Mouse (Mus musculus): ENCODE data around the gene Phactr3. TPM values are rescaled to one million over a fixed set of nuclear protein-coding genes. Genes with fewer than 3 reads are reported as not detected.

The Phactr3 gene
- polyA plus RNA-seq, 1 experiment = not detected

GRCm38 (mm10) chr2:178154576-178154975 lies 35.8 kb downstream of the Phactr3 start:
- Histone ChIP-seq H3K27ac (replicated peaks; ENCODE audit: low read depth, low read length) (no peak overlapping the region), H3K4me3 (ENCODE audit: insufficient read depth, low read depth, low read length) (no peak overlapping the region), H3K4me1 (ENCODE audit: control insufficient read depth, insufficient read depth, insufficient read length, low read length) (peaks cover 8% of the 10 kb centered on the region)

- peaks cover 8% of the 10 kb centered on the region for H3K4me1 ChIP-seq (ENCODE audit: control insufficient read depth, insufficient read depth, insufficient read length, low read length)
- no peak overlapping the region for H3K4me3 ChIP-seq (ENCODE audit: insufficient read depth, low read depth, low read length)
- no peak overlapping the region for H3K27ac ChIP-seq (replicated peaks; ENCODE audit: low read depth, low read length)
These were observed 36.6 kb downstream of the Phactr3 start for GRCm38 (mm10) chr2:178155176-178155916.

DNA sequence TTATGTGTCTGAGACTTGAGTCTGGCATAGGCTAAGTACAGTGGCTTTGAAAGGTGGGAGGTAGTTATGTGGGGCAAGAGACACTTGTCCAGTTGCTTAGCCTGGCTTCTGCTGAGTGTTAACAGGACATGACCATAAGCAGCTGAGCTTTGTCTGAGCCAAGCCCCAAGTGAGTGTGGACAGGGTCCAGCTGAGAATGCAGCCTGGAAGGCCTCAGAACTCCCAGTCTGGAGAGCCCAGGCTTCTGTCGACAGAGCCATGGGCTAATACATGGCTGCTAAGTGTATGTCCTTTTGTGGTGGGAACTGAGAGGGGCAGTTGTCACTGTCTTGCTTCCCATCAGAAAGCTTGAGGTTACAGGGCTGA lies 37.1 kb downstream of the Phactr3 start:
- no peak overlapping the region for H3K27ac ChIP-seq (replicated peaks; ENCODE audit: low read depth, low read length)
- H3K4me3 ChIP-seq (ENCODE audit: insufficient read depth, low read depth, low read length) = no peak overlapping the region
- H3K4me1 ChIP-seq (ENCODE audit: control insufficient read depth, insufficient read depth, insufficient read length, low read length) = peaks cover 8% of the 10 kb centered on the region

DNA sequence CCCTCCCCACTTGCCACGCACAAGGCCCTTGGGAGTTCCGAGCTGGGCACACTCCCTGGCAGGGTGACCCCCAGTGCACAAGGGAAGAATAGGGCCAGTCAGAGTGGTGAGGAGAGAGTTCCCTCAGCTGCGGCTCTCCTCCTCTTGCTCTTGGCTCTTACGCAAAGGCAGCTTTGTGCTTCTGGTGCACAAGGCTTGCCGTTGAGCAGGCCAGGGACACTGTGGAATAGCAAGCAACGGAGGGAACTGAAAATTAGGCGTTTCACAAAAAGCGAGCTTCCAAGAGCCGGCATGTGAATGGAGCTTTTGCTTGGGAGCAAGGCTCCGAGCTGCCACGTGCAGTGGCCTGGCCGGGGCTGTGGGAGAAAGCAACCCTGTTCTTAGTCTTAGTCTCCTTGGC lies 40.2 kb downstream of the Phactr3 start:
- no peak overlapping the region for H3K27ac ChIP-seq (replicated peaks; ENCODE audit: low read depth, low read length)
- H3K4me1 ChIP-seq (ENCODE audit: control insufficient read depth, insufficient read depth, insufficient read length, low read length) = peaks cover 8% of the 10 kb centered on the region
- H3K4me3 ChIP-seq (ENCODE audit: insufficient read depth, low read depth, low read length) = no peak overlapping the region

DNA sequence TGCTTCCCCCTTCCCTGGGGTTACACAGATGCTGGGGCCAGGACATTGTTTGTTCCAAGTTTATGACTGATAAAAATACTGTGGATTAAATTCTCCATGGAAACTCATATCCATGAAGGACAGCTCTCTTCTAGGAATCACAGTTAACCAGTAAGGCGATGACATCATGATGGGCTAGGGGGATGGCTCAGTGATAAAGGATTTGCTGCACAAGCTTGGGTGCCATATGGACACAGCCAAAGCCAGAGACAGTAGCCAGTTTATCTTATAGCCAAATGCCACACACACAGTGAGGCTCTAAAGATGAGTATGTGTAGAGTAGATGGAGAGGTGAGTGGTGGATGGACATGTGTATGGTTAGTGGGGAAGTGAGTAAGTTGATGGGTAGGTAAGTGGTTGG lies 45.2 kb downstream of the Phactr3 start:
- Histone ChIP-seq H3K27ac (replicated peaks; ENCODE audit: low read depth, low read length) (no peak overlapping the region), H3K4me3 (ENCODE audit: insufficient read depth, low read depth, low read length) (no peak overlapping the region), H3K4me1 (ENCODE audit: control insufficient read depth, insufficient read depth, insufficient read length, low read length) (no peaks in the 10 kb centered on the region)

DNA sequence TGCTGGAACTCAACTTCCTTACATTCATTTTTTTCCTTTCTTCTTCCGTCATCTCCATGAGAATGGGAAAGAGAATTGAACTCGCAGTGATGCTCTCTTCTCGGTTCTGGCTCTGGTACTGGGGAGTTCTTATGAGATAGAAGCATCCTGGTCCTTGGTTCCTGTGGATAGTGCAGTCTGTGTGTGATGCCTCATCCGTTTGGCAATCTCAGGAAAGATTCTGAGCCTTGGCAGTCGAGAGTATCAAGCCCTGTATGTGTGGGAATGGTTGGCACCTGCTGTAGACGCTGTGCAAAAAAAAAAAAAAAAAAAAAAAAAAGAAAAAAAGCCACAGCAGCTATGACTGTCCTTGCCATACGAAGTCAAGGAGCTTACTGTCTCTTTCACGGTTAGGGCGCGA lies 47.2 kb downstream of the Phactr3 start:
- H3K4me3 ChIP-seq (ENCODE audit: insufficient read depth, low read depth, low read length) = no peak overlapping the region
- H3K27ac ChIP-seq (replicated peaks; ENCODE audit: low read depth, low read length) = no peak overlapping the region
- H3K4me1 ChIP-seq (ENCODE audit: control insufficient read depth, insufficient read depth, insufficient read length, low read length) = no peaks in the 10 kb centered on the region

DNA sequence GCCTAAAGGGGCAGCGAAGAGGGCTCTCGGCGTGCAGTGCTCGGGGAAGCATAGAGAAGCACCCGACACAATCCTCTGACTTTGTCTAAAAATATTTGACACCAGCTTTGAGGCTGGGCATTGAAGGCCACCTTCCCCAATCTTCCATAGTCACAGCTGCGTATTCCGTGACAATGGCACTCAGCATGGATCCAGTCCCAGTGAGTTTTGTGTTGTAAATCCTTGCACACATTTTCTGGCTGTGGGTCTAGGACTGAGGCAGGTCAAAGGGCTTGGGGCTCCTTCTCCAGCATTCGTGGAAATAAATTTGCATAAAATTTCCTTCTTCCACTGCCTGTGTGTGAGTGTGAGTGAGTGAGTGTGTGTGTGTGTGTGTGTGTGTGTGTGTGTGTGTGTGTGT lies 51.2 kb downstream of the Phactr3 start:
- Histone ChIP-seq H3K4me3 (ENCODE audit: insufficient read depth, low read depth, low read length) (no peak overlapping the region), H3K4me1 (ENCODE audit: control insufficient read depth, insufficient read depth, insufficient read length, low read length) (no peaks in the 10 kb centered on the region), H3K27ac (replicated peaks; ENCODE audit: low read depth, low read length) (no peak overlapping the region)

DNA sequence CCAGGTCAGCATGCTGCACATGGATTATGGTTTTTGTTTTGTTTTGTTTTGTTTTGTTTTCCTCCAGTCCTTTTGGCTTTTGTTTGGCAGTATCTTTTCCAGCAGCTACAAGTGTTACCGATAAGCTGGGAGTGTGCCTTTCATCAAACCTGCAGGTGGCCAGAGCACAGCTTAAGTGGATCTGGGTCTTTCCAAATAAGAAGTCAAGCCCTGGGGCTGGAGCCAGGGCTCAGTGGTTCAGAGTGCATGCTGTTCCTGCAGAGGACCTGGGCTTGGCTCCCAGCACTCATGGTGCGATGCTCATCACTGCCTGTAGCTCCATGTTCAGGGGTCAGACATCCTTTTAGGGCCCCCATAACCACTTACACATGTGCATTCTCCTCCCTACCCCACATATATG lies 55.2 kb downstream of the Phactr3 start:
- no peak overlapping the region for H3K4me3 ChIP-seq (ENCODE audit: insufficient read depth, low read depth, low read length)
- no peak overlapping the region for H3K27ac ChIP-seq (replicated peaks; ENCODE audit: low read depth, low read length)
- H3K4me1 ChIP-seq (ENCODE audit: control insufficient read depth, insufficient read depth, insufficient read length, low read length) = no peaks in the 10 kb centered on the region

GRCm38 (mm10) chr2:178175286-178175931 lies 56.6 kb downstream of the Phactr3 start:
- Histone ChIP-seq H3K4me3 (ENCODE audit: insufficient read depth, low read depth, low read length) (no peak overlapping the region), H3K4me1 (ENCODE audit: control insufficient read depth, insufficient read depth, insufficient read length, low read length) (no peaks in the 10 kb centered on the region), H3K27ac (replicated peaks; ENCODE audit: low read depth, low read length) (no peak overlapping the region)

DNA sequence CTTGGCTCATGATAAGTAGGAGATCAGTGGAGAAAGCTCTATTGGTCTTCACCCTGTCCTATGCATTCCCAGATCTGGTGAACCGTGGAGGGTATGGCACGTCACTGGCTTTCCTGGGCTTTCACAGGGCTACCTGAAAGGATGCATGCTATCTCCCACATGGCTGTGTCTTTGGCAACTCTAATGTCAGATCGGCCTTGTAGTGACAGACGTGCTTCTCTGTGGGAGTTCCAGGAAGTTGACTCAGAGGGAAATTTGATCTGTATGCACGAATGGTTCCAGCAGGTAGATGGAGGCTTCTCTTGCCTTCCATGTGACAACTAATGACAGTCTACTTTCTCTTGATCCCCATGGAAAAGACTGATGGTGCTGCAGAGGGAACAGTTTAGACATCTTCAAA lies 65.5 kb downstream of the Phactr3 start:
- H3K4me1 ChIP-seq (ENCODE audit: control insufficient read depth, insufficient read depth, insufficient read length, low read length) = no peaks in the 10 kb centered on the region
- H3K27ac ChIP-seq (replicated peaks; ENCODE audit: low read depth, low read length) = no peak overlapping the region

GRCm38 (mm10) chr2:178184862-178185261 lies 66.1 kb downstream of the Phactr3 start:
- Histone ChIP-seq H3K4me3 (ENCODE audit: insufficient read depth, low read depth, low read length) (no peak overlapping the region), H3K4me1 (ENCODE audit: control insufficient read depth, insufficient read depth, insufficient read length, low read length) (no peaks in the 10 kb centered on the region), H3K27ac (replicated peaks; ENCODE audit: low read depth, low read length) (no peak overlapping the region)

More for the DNA sequence above, 65.5 kb downstream of the Phactr3 start:
- no peak overlapping the region for H3K4me3 ChIP-seq (ENCODE audit: insufficient read depth, low read depth, low read length)

GRCm38 (mm10) chr2:178188988-178189387 lies 70.2 kb downstream of the Phactr3 start:
- Histone ChIP-seq H3K4me3 (ENCODE audit: insufficient read depth, low read depth, low read length) (no peak overlapping the region), H3K27ac (replicated peaks; ENCODE audit: low read depth, low read length) (no peak overlapping the region), H3K4me1 (ENCODE audit: control insufficient read depth, insufficient read depth, insufficient read length, low read length) (no peaks in the 10 kb centered on the region)

GRCm38 (mm10) chr2:178192881-178193280 lies 74.1 kb downstream of the Phactr3 start:
- Histone ChIP-seq H3K4me1 (ENCODE audit: control insufficient read depth, insufficient read depth, insufficient read length, low read length) (no peaks in the 10 kb centered on the region), H3K27ac (replicated peaks; ENCODE audit: low read depth, low read length) (no peak overlapping the region), H3K4me3 (ENCODE audit: insufficient read depth, low read depth, low read length) (no peak overlapping the region)

GRCm38 (mm10) chr2:178193445-178193844 lies 74.7 kb downstream of the Phactr3 start:
- H3K4me3 ChIP-seq (ENCODE audit: insufficient read depth, low read depth, low read length) = no peak overlapping the region
- no peaks in the 10 kb centered on the region for H3K4me1 ChIP-seq (ENCODE audit: control insufficient read depth, insufficient read depth, insufficient read length, low read length)
- H3K27ac ChIP-seq (replicated peaks; ENCODE audit: low read depth, low read length) = no peak overlapping the region

DNA sequence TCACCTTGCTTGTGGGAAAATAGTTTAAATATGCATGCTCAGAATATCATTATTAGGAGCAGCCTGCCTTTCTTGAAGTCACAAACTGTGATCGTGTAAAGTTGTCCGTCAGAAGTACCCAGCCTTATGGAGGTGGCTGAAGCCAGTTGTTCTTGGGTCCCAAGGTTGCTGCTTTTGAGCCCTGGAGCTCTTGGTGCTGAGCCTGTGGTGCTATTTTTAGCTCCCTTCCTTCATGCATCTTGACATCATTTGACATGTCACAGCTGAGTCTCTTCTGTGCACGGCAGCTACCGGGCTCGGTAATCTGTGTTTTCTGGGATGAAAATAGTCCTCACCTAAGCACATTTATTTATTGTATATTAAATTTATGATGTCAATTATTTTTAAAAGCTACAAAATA lies 76.1 kb downstream of the Phactr3 start:
- Histone ChIP-seq H3K27ac (replicated peaks; ENCODE audit: low read depth, low read length) (no peak overlapping the region), H3K4me3 (ENCODE audit: insufficient read depth, low read depth, low read length) (no peak overlapping the region), H3K4me1 (ENCODE audit: control insufficient read depth, insufficient read depth, insufficient read length, low read length) (no peaks in the 10 kb centered on the region)

GRCm38 (mm10) chr2:178196038-178196437 lies 77.3 kb downstream of the Phactr3 start:
- no peak overlapping the region for H3K4me3 ChIP-seq (ENCODE audit: insufficient read depth, low read depth, low read length)

More at GRCm38 (mm10) chr2:178196038-178196437, 77.3 kb downstream of the Phactr3 start:
- no peak overlapping the region for H3K27ac ChIP-seq (replicated peaks; ENCODE audit: low read depth, low read length)
- no peaks in the 10 kb centered on the region for H3K4me1 ChIP-seq (ENCODE audit: control insufficient read depth, insufficient read depth, insufficient read length, low read length)

All from brown adipose tissue, adult 24 weeks (tissue).